42 mouse cellular contexts compared by ENCODE assay signal in genomic region chr2:9946739-9947138, GRCm38 (mm10). TPM values are rescaled to one million over a fixed set of nuclear protein-coding genes. Genes with fewer than 3 reads are reported as not detected.
A peak's percentile ranks its signal among the peaks of the same experiment; 100 is the strongest.
DNase-seq lines count a peak whose midpoint lies in the region; ATAC-seq and TF ChIP-seq lines count a peak whose summit lies in the region.
"Had no signal": no experiment of that assay in that cellular context is flagged by ENCODE, and none has a peak within 500 bp of the region (broad histone marks: within the 10 kb centered on the region; RNA-seq: fewer than 3 reads in every experiment).

No protein-coding gene starts in this region.

- H3K9ac ChIP-seq in liver, postnatal 0 days (replicated peaks), result no peak overlapping the region
- H3K9ac ChIP-seq: embryonic facial prominence, embryonic 12.5 days; limb, embryonic 12.5 days; neural tube, embryonic 15.5 days had no signal

- no peak overlapping the region for H3K4me2 ChIP-seq in liver, postnatal 0 days (ENCODE audit: low read depth, low read length)
- H3K4me2 ChIP-seq: embryonic facial prominence, embryonic 12.5 days; limb, embryonic 12.5 days; liver, embryonic 11.5 days; midbrain, embryonic 11.5 days; neural tube, embryonic 15.5 days had no signal

- no peaks in the 10 kb centered on the region for H3K27me3 ChIP-seq in liver, postnatal 0 days (ENCODE audit: insufficient read depth, low read length)
- H3K27me3 ChIP-seq: embryonic facial prominence, embryonic 12.5 days; limb, embryonic 12.5 days; neural tube, embryonic 15.5 days had no signal

- peak; percentile 26 for DNase-seq in CD4-positive, CD25-positive, alpha-beta regulatory T cell, adult 2 months (ENCODE audit: low read depth, low spot score)
- peak; percentile 11 to 16 for DNase-seq in natural killer cell, adult 2 months (ENCODE audit: low spot score in 2 of 2)
- no peak for DNase-seq in thymus, postnatal 25 days
- no peak for DNase-seq in left cerebral cortex, postnatal 10 days (ENCODE audit: extremely low spot score in 1 of 2, low spot score in 2 of 2)
- DNase-seq in liver, postnatal 0 days, result no peak
- DNase-seq: adrenal gland, adult 8-10 months; B cell, adult 2 months; cerebellum, adult 11 months; cerebellum, adult 9-10 months; cerebellum, postnatal 36 days; embryo, embryonic 11 days; gastrocnemius, postnatal 25 days; heart, adult 2 months; heart, postnatal 14 days; kidney, adult 9 months; kidney, postnatal 10 days; lung, postnatal 36 days; retina, postnatal 1 day; right cerebral cortex, postnatal 14 days had no signal

- H3K4me3 ChIP-seq in bone marrow macrophage, adult 2 months (ENCODE audit: insufficient read depth, low read length), result no peak overlapping the region
- H3K4me3 ChIP-seq in liver, postnatal 0 days (ENCODE audit: low read depth, low read length), result no peak overlapping the region
- H3K4me3 ChIP-seq: embryonic facial prominence, embryonic 12.5 days; heart, adult 2 months; limb, embryonic 12.5 days; neural tube, embryonic 15.5 days had no signal

- H3K27ac ChIP-seq in bone marrow macrophage, adult 2 months (ENCODE audit: insufficient read depth, low read depth, low read length), result peak overlapping the region; percentile 53
- H3K27ac ChIP-seq in liver, postnatal 0 days (ENCODE audit: low read depth), result no peak overlapping the region
- H3K27ac ChIP-seq: embryonic facial prominence, embryonic 12.5 days; heart, adult 2 months; limb, embryonic 12.5 days; neural tube, embryonic 15.5 days had no signal

- intact Hi-C loops in left cerebral cortex, postnatal 10 days (cut with DNase I), result no loop called here

- H3K36me3 ChIP-seq in liver, postnatal 0 days (replicated peaks; ENCODE audit: insufficient read depth, low read length), result no peaks in the 10 kb centered on the region

- TF ChIP-seq CTCF in bone marrow macrophage, adult 2 months (IDR thresholded peaks at IDR 0.05; ENCODE audit: low read depth, low read length), result no peak
- no peak for TF ChIP-seq CTCF in liver, postnatal 0 days (IDR thresholded peaks at IDR 0.05; ENCODE audit: low read depth)

- H3K9me3 ChIP-seq in liver, postnatal 0 days (ENCODE audit: low read length), result no peaks in the 10 kb centered on the region
- H3K9me3 ChIP-seq: embryonic facial prominence, embryonic 12.5 days; limb, embryonic 12.5 days; neural tube, embryonic 15.5 days had no signal

- ATAC-seq in megakaryocyte, adult 5-6 weeks (ENCODE audit: poor library complexity, severe bottlenecking), result peak; percentile 38; the same call in 1 of the 2 replicates
- no peak for ATAC-seq in liver, postnatal 0 days
- ATAC-seq: forebrain, embryonic 14.5 days; hindbrain, embryonic 16.5 days; intestine, postnatal 0 days had no signal

- TF ChIP-seq POLR2A in bone marrow macrophage, adult 2 months (IDR thresholded peaks at IDR 0.05; ENCODE audit: borderline replicate concordance, low read depth, low read length), result no peak

- 56% methylated on average over 3 of the region's 3 CpGs for WGBS in liver, postnatal 0 days (ENCODE audit: insufficient replicate concordance)

- peaks cover 29% of the 10 kb centered on the region for H3K4me1 ChIP-seq in bone marrow macrophage, adult 2 months (ENCODE audit: control insufficient read depth, insufficient read depth, low read length)
- no peaks in the 10 kb centered on the region for H3K4me1 ChIP-seq in liver, postnatal 0 days (ENCODE audit: insufficient read depth)
- H3K4me1 ChIP-seq: embryonic facial prominence, embryonic 12.5 days; neural tube, embryonic 15.5 days had no signal

- no peak for TF ChIP-seq EP300 in liver, postnatal 0 days (IDR thresholded peaks at IDR 0.05; ENCODE audit: low read depth)

RNA-seq across cellular contexts. Expression of gene Gata3, which starts 56.9 kb away (rescaled TPM):
- polyA plus RNA-seq in bone marrow macrophage, adult 2 months (2012; ENCODE audit: insufficient read depth, insufficient read length, missing spikeins), result 1.9 TPM in 1 of 2 replicates, not detected in the other
- total RNA-seq in megakaryocyte, adult 5-6 weeks (2015), result 0.45 and 0.98 TPM in 2 replicates
- total RNA-seq in megakaryocyte, adult 5-6 weeks (2017), result 0.49 and 1.2 TPM in 2 replicates
- total RNA-seq in left cerebral cortex, postnatal 10 days (2021), result under 1 TPM; 0.11 to 0.49 TPM
- polyA plus RNA-seq in liver, postnatal 0 days (2015; fragmentation: Nextera tagmentation; extraction: Ambion mirVana), result 1.1 and 1.3 TPM in 2 replicates
- total RNA-seq: left cerebral cortex, adult 18-20 months; left cerebral cortex, postnatal 25 days had no signal
- polyA plus RNA-seq: frontal cortex, adult 2 months had no signal

RNA-seq across cellular contexts. Expression of gene 9230102O04Rik, which starts 57.4 kb away (rescaled TPM):
- not detected in 2 replicates for polyA plus RNA-seq in bone marrow macrophage, adult 2 months (2012; ENCODE audit: insufficient read depth, insufficient read length, missing spikeins)
- total RNA-seq in megakaryocyte, adult 5-6 weeks (2015), result not detected in 2 replicates
- not detected in 2 replicates for total RNA-seq in megakaryocyte, adult 5-6 weeks (2017)
- total RNA-seq in left cerebral cortex, postnatal 10 days (2021), result not detected
- not detected in 2 replicates for polyA plus RNA-seq in liver, postnatal 0 days (2015; fragmentation: Nextera tagmentation; extraction: Ambion mirVana)
- total RNA-seq: adrenal gland, adult 8-10 months; gastrocnemius, adult 18-20 months; gastrocnemius, postnatal 25 days; heart, adult 2 months; heart, postnatal 14 days; layer of hippocampus, postnatal 10 days; left cerebral cortex, adult 18-20 months; left cerebral cortex, postnatal 25 days had no signal
- polyA plus RNA-seq: frontal cortex, adult 2 months; heart, adult 2 months; heart, embryonic 14.5 days; intestine, postnatal 0 days; large intestine, adult 2 months; limb, embryonic 12.5 days; liver, embryonic 11.5 days; liver, embryonic 16.5 days; lung, embryonic 16.5 days; small intestine, adult 2 months; stomach, embryonic 14.5 days; testis, adult 2 months; thymus, postnatal 0 days had no signal

Comparison
In these comparisons a context has a peak if more than half of its experiments do, and no peak if none do; other contexts are left out.
1. DNase-seq: peak in CD4-positive, CD25-positive, alpha-beta regulatory T cell, adult 2 months (single experiment) and natural killer cell, adult 2 months (2 of 2); none in thymus, postnatal 25 days (single experiment), left cerebral cortex, postnatal 10 days (0 of 2) and liver, postnatal 0 days (single experiment).